Mouse (Mus musculus) neural tube, embryonic 13.5 days (tissue): ENCODE results near the gene Gtpbp8. TPM values are rescaled to one million over a fixed set of nuclear protein-coding genes. Genes with fewer than 3 reads are reported as not detected.
A peak's percentile ranks its signal among the peaks of the same experiment; 100 is the strongest.

Experiments
- ATAC-seq: fragments of 200-750 bp; cut with Nextera tagmentation; 2 replicates; pipeline ENCODE4 v1.8.0; 2017; ENCODE audit warnings: low read depth, mild to moderate bottlenecking, moderate TSS enrichment, moderate library complexity
- H3K27ac ChIP-seq: fragments of 300-500 bp; sonication (generic); replicated peaks from 2 replicates; pipeline ENCODE4 v1.5.1; 2015; ENCODE audit warnings: moderate library complexity, mild to moderate bottlenecking, inconsistent platforms
- H3K27me3 ChIP-seq: fragments of 300-500 bp; sonication (generic); 2 replicates; pipeline ENCODE4 v1.6.1; 2015; ENCODE audit warnings: mild to moderate bottlenecking, inconsistent platforms
- H3K36me3 ChIP-seq: fragments of 300-500 bp; sonication (generic); 2 replicates; pipeline ENCODE4 v1.6.1; 2015; ENCODE audit warnings: mild to moderate bottlenecking, inconsistent platforms
- H3K4me1 ChIP-seq: fragments of 300-500 bp; sonication (generic); replicated peaks from 2 replicates; pipeline ENCODE4 v1.6.1; 2015; ENCODE audit warnings: inconsistent platforms
- H3K4me2 ChIP-seq: fragments of 300-500 bp; sonication (generic); 2 replicates; pipeline ENCODE4 v1.6.1; 2015; ENCODE audit warnings: inconsistent platforms, mild to moderate bottlenecking, moderate library complexity
- H3K4me3 ChIP-seq: fragments of 300-500 bp; sonication (generic); 2 replicates; pipeline ENCODE4 v1.5.1; 2015; ENCODE audit warnings: mild to moderate bottlenecking, inconsistent platforms
- H3K9ac ChIP-seq: fragments of 300-500 bp; sonication (generic); 2 replicates; pipeline ENCODE4 v1.6.1; 2015; ENCODE audit warnings: moderate library complexity, mild to moderate bottlenecking, inconsistent platforms
- H3K9me3 ChIP-seq: fragments of 300-500 bp; sonication (generic); 2 replicates; pipeline ENCODE4 v1.6.1; 2016; ENCODE audit warnings: inconsistent platforms
- WGBS: fragments of 180-500 bp; shearing (Covaris S2); methylation state at CpG from one replicate; pipeline ENCODE4 v1.1.7; 2015; 5-methylcytosine and 5-hydroxymethylcytosine counted together
- polyA plus RNA-seq: library from polyadenylated mRNA; unstranded; fragments of >200 nt; fragmentation: Nextera tagmentation; extraction: Ambion mirVana; gene quantifications from 2 replicates; pipeline ENCODE4 v1.2.1, GENCODE M21; 2015

Gtpbp8 gene
- polyA plus RNA-seq, 1 experiment from 2014 or later: 36.9 TPM

DNA sequence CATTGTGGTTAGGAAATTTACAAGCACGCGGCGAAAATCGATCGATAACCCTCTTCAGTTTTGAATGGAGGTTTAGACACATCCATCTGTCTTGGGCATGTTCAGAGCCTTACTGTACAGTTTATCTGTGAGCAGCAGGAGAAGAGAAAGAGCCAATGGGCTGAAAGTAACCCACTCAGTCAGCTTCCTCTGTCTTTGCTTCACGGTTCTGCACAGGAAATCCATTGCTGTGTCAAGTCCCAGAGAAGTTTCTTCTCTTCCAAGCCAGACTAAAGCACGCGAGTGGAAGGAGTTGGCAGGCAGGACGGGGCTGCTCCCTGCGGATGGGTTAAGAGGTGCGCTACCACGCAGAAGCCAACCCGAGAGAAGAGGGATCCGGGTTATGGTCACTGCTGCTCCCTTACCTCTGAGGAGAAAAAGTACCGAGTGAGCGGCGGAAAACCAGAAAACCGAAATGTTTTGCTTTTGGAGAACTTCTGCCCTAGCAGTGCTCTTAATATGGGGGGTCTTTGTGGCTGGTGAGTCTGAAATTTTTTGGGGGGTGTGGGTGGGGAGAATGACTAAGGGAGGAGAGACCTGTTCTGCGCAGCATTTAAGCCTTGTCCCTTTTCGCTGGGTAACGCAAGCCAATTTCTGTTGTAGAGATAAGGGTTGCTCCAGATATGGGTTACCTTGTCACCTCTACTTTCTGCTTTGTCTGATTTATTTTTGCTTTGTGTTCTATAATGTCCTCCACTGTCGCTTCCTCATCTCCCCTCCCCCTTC is 19.6 kb upstream of the Gtpbp8 start, which contains the start of gene Cd200r1:
Cd200r1 (plus strand) TSS at position 182 of the 765 bp plus-strand sequence.
- Histone ChIP-seq H3K4me3 (no peak within 1 kb of the TSS), H3K9me3 (no peaks in the 10 kb centered on the region), H3K27me3 (no peaks in the 10 kb centered on the region), H3K4me1 (no peaks in the 10 kb centered on the region), H3K36me3 (no peaks in the 10 kb centered on the region), H3K4me2 (no peak within 1 kb of the TSS), H3K9ac (no peak within 1 kb of the TSS), H3K27ac (no peak within 1 kb of the TSS)
- no peak for ATAC-seq
- 84% methylated on average over 22 of the region's 22 CpGs for WGBS

- 89% methylated on average over 1 of the region's 1 CpGs for WGBS
- H3K9ac ChIP-seq: no peak overlapping the region
- H3K36me3 ChIP-seq: no peaks in the 10 kb centered on the region
- no peaks in the 10 kb centered on the region for H3K27me3 ChIP-seq
- no peak overlapping the region for H3K4me2 ChIP-seq
- no peaks in the 10 kb centered on the region for H3K4me1 ChIP-seq
- no peak overlapping the region for H3K27ac ChIP-seq
- H3K9me3 ChIP-seq: no peaks in the 10 kb centered on the region
- no peak overlapping the region for H3K4me3 ChIP-seq
- no peak for ATAC-seq
These were observed 15.6 kb upstream of the Gtpbp8 start for GRCm38 (mm10) chr16:44761811-44762210.

DNA sequence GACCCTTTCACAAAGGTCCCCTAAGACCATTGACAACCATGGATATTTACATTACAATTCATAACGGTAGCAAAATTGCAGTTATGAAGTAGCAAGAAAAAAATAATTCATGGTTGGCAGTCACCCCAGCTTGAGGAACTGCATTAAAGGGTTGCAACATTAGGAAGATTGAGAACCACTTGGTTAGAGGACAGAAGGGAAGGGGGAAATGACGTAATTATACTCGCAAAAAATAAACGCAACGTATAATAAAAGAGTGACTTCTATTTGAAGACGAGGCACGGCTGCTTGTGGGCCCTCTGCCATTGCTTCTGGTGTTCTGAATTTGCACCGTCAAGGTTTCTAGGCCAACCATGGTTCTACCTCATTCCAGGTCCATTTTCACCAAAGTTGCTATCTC is 11.5 kb upstream of the Gtpbp8 start:
- Histone ChIP-seq H3K27ac (no peak overlapping the region), H3K27me3 (no peaks in the 10 kb centered on the region), H3K36me3 (no peaks in the 10 kb centered on the region), H3K9me3 (no peaks in the 10 kb centered on the region), H3K4me2 (no peak overlapping the region), H3K4me3 (no peak overlapping the region), H3K4me1 (no peaks in the 10 kb centered on the region), H3K9ac (no peak overlapping the region)
- whole genome bisulfite sequencing: 88% methylated on average over 8 of the region's 8 CpGs
- no peak for ATAC-seq

GRCm38 (mm10) chr16:44748007-44748406 is 1.8 kb upstream of the Gtpbp8 start:
- Histone ChIP-seq H3K9me3 (no peaks in the 10 kb centered on the region), H3K4me1 (peaks cover 22% of the 10 kb centered on the region), H3K36me3 (no peaks in the 10 kb centered on the region), H3K27ac (no peak overlapping the region), H3K4me2 (no peak overlapping the region), H3K9ac (no peak overlapping the region), H3K27me3 (no peaks in the 10 kb centered on the region), H3K4me3 (no peak overlapping the region)
- 69% methylated on average over 3 of the region's 3 CpGs for WGBS
- ATAC-seq: no peak

- Histone ChIP-seq H3K9me3 (no peaks in the 10 kb centered on the region), H3K4me1 (peaks cover 22% of the 10 kb centered on the region), H3K27ac (peak overlapping the region; percentile 93), H3K9ac (peak overlapping the region; percentile 83), H3K4me3 (peak overlapping the region; percentile 66), H3K27me3 (no peaks in the 10 kb centered on the region), H3K36me3 (peaks cover 11% of the 10 kb centered on the region), H3K4me2 (peak overlapping the region; percentile 85)
- 9% methylated on average over 14 of the region's 14 CpGs for WGBS
- peak; percentile 23 for ATAC-seq
These were observed 695 bp downstream of the Gtpbp8 start for GRCm38 (mm10) chr16:44745471-44745865.

DNA sequence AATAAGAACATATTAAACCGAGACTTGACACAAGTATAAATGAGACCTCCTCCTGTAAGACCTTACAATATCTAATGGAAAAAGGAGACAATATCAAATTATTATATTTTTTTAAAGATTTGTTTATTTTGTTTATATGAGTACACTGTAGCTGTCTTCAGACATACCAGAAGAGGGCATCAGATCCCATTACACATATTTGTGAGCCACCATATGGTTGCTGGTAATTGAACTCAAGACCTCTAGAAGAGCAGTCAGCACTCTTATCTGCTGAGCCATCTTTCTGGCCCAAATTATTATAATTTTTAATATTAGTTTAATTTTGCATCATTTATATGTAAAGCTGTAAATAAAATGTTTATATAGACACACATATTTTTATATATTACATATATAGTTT is 3.4 kb downstream of the Gtpbp8 start:
- Histone ChIP-seq H3K36me3 (peaks cover 32% of the 10 kb centered on the region), H3K27me3 (no peaks in the 10 kb centered on the region), H3K27ac (no peak overlapping the region), H3K9me3 (no peaks in the 10 kb centered on the region), H3K4me1 (peaks cover 22% of the 10 kb centered on the region), H3K4me3 (no peak overlapping the region), H3K9ac (no peak overlapping the region), H3K4me2 (no peak overlapping the region)
- no peak for ATAC-seq
- WGBS: 95% methylated on average over 1 of the region's 1 CpGs

DNA sequence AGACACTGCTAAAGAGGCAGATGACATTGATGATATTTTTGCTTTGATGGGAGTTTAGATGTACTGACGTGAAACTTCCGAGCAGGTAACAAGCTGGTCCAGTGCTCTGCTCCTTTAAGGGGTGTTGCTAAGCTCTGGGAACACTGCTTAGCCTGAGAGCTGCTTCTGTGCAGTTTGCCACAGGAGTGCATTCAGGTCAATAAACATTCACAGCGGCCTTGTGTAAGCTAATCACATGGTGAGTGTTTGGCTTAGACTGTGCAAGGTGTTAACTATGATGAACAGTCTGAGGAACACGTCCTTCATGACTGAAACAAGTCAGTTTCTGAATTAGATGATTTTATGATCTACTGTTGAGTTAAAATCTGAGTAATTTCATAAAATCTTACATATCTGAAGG is 10.0 kb downstream of the Gtpbp8 start:
- H3K4me3 ChIP-seq: no peak overlapping the region
- no peak for ATAC-seq
- H3K36me3 ChIP-seq: peaks cover 86% of the 10 kb centered on the region
- WGBS: 88% methylated on average over 4 of the region's 4 CpGs
- no peaks in the 10 kb centered on the region for H3K4me1 ChIP-seq
- H3K9me3 ChIP-seq: no peaks in the 10 kb centered on the region
- H3K27me3 ChIP-seq: no peaks in the 10 kb centered on the region
- H3K9ac ChIP-seq: no peak overlapping the region
- no peak overlapping the region for H3K4me2 ChIP-seq
- H3K27ac ChIP-seq: no peak overlapping the region

GRCm38 (mm10) chr16:44735676-44736075 is 10.5 kb downstream of the Gtpbp8 start:
- Histone ChIP-seq H3K4me3 (no peak overlapping the region), H3K27ac (no peak overlapping the region), H3K4me1 (no peaks in the 10 kb centered on the region), H3K4me2 (no peak overlapping the region), H3K36me3 (peaks cover 89% of the 10 kb centered on the region), H3K9ac (no peak overlapping the region), H3K27me3 (no peaks in the 10 kb centered on the region), H3K9me3 (no peaks in the 10 kb centered on the region)
- no peak for ATAC-seq
- 90% methylated on average over 5 of the region's 5 CpGs for WGBS

DNA sequence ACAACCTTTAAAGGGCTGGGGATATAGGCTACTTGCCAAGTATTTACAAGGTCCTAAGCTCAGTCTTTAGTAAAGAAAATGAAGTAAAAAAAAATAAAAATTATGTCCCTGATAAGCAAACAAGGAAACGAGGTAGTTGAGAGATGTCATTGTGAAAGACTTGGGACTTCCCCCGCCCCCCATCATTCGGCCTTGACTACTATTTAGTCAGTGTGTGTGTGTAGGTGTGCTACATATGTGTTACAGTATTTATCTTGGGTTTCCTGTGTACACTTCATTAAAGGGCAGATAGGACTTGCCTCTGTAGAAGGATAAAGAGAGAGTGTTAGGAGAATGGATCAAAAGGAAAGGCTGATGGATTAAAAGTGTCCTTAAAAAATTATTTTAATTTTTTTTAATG is 12.1 kb downstream of the Gtpbp8 start:
- H3K9ac ChIP-seq: no peak overlapping the region
- no peaks in the 10 kb centered on the region for H3K4me1 ChIP-seq
- no peak overlapping the region for H3K4me3 ChIP-seq
- H3K9me3 ChIP-seq: no peaks in the 10 kb centered on the region
- no peaks in the 10 kb centered on the region for H3K27me3 ChIP-seq
- H3K27ac ChIP-seq: no peak overlapping the region
- 91% methylated on average over 3 of the region's 3 CpGs for WGBS
- no peak for ATAC-seq
- H3K4me2 ChIP-seq: no peak overlapping the region
- peaks cover 95% of the 10 kb centered on the region for H3K36me3 ChIP-seq

DNA sequence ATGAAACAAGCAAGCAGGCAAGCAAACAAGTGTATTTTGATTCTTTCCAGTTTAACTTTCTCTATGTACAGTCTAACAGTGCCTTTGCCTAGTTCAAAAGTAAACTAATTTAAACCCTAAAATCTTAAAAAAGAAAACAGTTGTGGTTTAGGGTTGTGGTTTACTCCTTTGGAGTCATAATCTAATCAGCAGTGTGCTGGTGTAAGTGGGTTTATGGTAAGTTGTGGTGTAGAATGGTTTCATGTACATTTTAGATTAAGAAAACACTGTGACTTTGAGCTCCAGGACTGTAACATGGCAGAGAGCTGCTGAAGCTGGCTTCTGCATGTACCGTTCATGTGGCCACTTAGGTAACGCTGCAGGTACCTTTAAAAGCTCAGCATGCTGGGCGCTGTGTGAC is 18.6 kb downstream of the Gtpbp8 start:
- Histone ChIP-seq H3K4me1 (peaks cover 28% of the 10 kb centered on the region), H3K9ac (no peak overlapping the region), H3K4me3 (no peak overlapping the region), H3K27me3 (no peaks in the 10 kb centered on the region), H3K36me3 (peaks cover 37% of the 10 kb centered on the region), H3K27ac (no peak overlapping the region), H3K9me3 (no peaks in the 10 kb centered on the region), H3K4me2 (no peak overlapping the region)
- ATAC-seq: no peak
- 98% methylated on average over 3 of the region's 3 CpGs for WGBS

- peaks cover 19% of the 10 kb centered on the region for H3K36me3 ChIP-seq
- H3K4me1 ChIP-seq: peaks cover 29% of the 10 kb centered on the region
- H3K9ac ChIP-seq: peak overlapping the region; percentile 82
- peak overlapping the region; percentile 73 for H3K4me3 ChIP-seq
- H3K27me3 ChIP-seq: no peaks in the 10 kb centered on the region
- ATAC-seq: no peak
- H3K27ac ChIP-seq: peak overlapping the region; percentile 93; the same call in 1 of the 2 replicates
- WGBS: 48% methylated on average over 14 of the region's 14 CpGs
- H3K4me2 ChIP-seq: peak overlapping the region; percentile 72
- no peaks in the 10 kb centered on the region for H3K9me3 ChIP-seq
These were observed 20.6 kb downstream of the Gtpbp8 start for GRCm38 (mm10) chr16:44725286-44726223.

- H3K27me3 ChIP-seq: no peaks in the 10 kb centered on the region
- peaks cover 18% of the 10 kb centered on the region for H3K36me3 ChIP-seq
- H3K27ac ChIP-seq: peak overlapping the region; percentile 93
- ATAC-seq: peak; percentile 55
- peak overlapping the region; percentile 82 for H3K9ac ChIP-seq
- no peaks in the 10 kb centered on the region for H3K9me3 ChIP-seq
- peak overlapping the region; percentile 73 for H3K4me3 ChIP-seq
- H3K4me2 ChIP-seq: peak overlapping the region; percentile 72
- peaks cover 29% of the 10 kb centered on the region for H3K4me1 ChIP-seq
- WGBS: under 1% methylated on average over 14 of the region's 14 CpGs
These were observed 21.3 kb downstream of the Gtpbp8 start for GRCm38 (mm10) chr16:44724847-44725246.
